Mouse (Mus musculus): Measurements from ENCODE around the gene Mmp27.

The Mmp27 gene

GRCm38 (mm10) chr9:7627931-7628330 is 56.7 kb downstream of the Mmp27 start, which contains the start of gene Mmp20:
Gene Mmp20, plus strand, starts transcription at chr9:7628231.
- no peak within 1 kb of the TSS for H3K4me3 ChIP-seq (replicated peaks; ENCODE audit: low read length)
- H3K4me1 ChIP-seq (replicated peaks; ENCODE audit: low read depth, low read length), result peaks cover 23% of the 10 kb centered on the region
- no peaks in the 10 kb centered on the region for H3K36me3 ChIP-seq (ENCODE audit: insufficient read depth, low read length)
- TF ChIP-seq CTCF (conservative IDR thresholded peaks at IDR 0.05; ENCODE audit: low read length), result no peak
- TF ChIP-seq NANOG (IDR thresholded peaks at IDR 0.05; ENCODE audit: borderline replicate concordance, low read length), result no peak
- no peak for TF ChIP-seq POU5F1 (IDR thresholded peaks at IDR 0.05; ENCODE audit: borderline replicate concordance, low read length)
- no peaks in the 10 kb centered on the region for H3K27me3 ChIP-seq (ENCODE audit: insufficient read depth, low read length)
- H3K9me3 ChIP-seq (ENCODE audit: low read length), result no peaks in the 10 kb centered on the region
